Mouse (Mus musculus) olfactory bulb, adult 2 months (tissue): Measurements from ENCODE around the gene Gm45234.

ENCODE experiments used
- CTCF ChIP-seq: fragments of 200-500 bp; IDR thresholded peaks from 2 replicates; pipeline ENCODE4 v1.5.1; 2012; ENCODE audit warnings: low read depth, mild to moderate bottlenecking, low read length, moderate library complexity; ENCODE audit not compliant: insufficient read depth
- POLR2A ChIP-seq: fragments of 200-500 bp; IDR thresholded peaks from 2 replicates; pipeline ENCODE4 v1.6.1; 2012; ENCODE audit warnings: mild to moderate bottlenecking, low read depth, low read length, moderate library complexity; ENCODE audit not compliant: insufficient read depth

DNA sequence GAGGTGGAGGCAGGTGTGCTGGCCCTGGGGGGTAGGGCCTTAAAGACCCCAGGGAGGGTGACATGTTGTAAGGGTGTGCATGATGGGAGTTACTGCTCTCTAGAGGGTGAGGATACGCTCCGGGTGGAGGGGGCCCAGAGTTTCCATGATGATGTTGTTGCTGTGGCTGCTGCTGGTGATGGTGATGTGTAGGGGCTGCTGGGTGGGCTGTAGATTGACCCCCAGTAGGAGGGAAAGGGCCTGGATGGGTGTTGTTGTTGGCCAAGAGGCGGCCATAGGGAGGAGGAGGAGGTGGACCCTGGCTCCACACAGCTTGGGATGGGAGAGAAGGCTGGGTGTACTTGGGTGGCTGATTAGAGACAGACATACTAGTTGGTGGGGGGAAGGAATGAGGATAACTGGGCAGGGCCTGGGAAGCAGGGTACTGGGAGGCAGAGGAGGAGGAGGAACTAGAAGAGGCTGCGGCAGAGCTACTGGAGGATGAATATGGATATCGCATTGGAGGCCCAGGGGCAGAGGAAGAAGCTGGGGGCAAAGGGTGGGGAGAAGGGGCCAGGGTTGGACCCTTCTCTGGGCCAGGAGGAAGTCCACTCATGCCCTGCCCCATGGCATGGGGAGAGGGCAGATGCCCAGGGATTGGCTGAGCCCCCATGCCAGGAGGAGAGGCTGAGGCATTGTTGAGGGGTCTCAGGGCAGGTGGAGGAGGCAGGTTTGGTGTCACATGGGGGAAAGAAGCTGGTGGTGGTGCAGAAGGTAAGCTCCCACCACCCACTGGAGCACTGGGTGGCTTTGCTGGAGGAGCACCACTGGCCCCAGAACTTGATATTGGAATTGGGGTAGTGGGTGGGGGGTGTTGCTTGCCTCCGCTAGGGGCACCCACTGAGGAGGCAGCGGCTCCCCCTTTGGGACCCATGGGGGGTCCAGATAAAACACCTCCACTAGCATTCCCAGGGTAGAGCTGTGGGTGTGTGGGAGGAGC lies 8.9 kb downstream of the Gm45234 start:
- no peak for TF ChIP-seq CTCF
- TF ChIP-seq POLR2A, result no peak
